ENCODE assay signal across 9 mouse cellular contexts in genomic region chr11:77456866-77457265, GRCm38 (mm10). TPM values are rescaled to one million over a fixed set of nuclear protein-coding genes. Genes with fewer than 3 reads are reported as not detected.
A peak's percentile ranks its signal among the peaks of the same experiment; 100 is the strongest.
DNase-seq lines count a peak whose midpoint lies in the region; ATAC-seq and TF ChIP-seq lines count a peak whose summit lies in the region.
"Had no signal": no experiment of that assay in that cellular context is flagged by ENCODE, and none has a peak within 500 bp of the region (broad histone marks: within the 10 kb centered on the region; RNA-seq: fewer than 3 reads in every experiment).

No protein-coding gene starts in this region.

- H3K4me2 ChIP-seq in kidney, embryonic 16.5 days (replicated peaks; ENCODE audit: low read depth, low read length): no peak overlapping the region
- no peak overlapping the region for H3K4me2 ChIP-seq in heart, postnatal 0 days (ENCODE audit: low read depth, low read length)
- H3K4me2 ChIP-seq: hindbrain, embryonic 14.5 days had no signal

- H3K4me3 ChIP-seq in cerebellum, adult 2 months (replicated peaks; ENCODE audit: insufficient read depth, low read depth, low read length): no peak overlapping the region
- H3K4me3 ChIP-seq in kidney, embryonic 16.5 days (ENCODE audit: low read length): no peak overlapping the region
- no peak overlapping the region for H3K4me3 ChIP-seq in heart, postnatal 0 days (ENCODE audit: low read depth, low read length)

- DNase-seq in cerebellum, adult 2 months: peak; percentile 52 to 71
- DNase-seq in kidney, adult 18-20 months: peak; percentile 20
- peak; percentile 57 for DNase-seq in adipocyte (ENCODE audit: low spot score)
- DNase-seq in heart, postnatal 0 days (ENCODE audit: low spot score): no peak
- no peak for DNase-seq in thymus, postnatal 4 days
- no peak for DNase-seq in left cerebral cortex, postnatal 10 days (ENCODE audit: extremely low spot score in 1 of 2, low spot score in 2 of 2)

- no peak overlapping the region for H3K27ac ChIP-seq in cerebellum, adult 2 months (ENCODE audit: insufficient read depth, low read length)
- H3K27ac ChIP-seq in kidney, embryonic 16.5 days (ENCODE audit: low read length): no peak overlapping the region
- peak overlapping the region; percentile 58 for H3K27ac ChIP-seq in heart, postnatal 0 days (ENCODE audit: low read depth)
- H3K27ac ChIP-seq: hindbrain, embryonic 14.5 days had no signal

- no peak for TF ChIP-seq EP300 in heart, postnatal 0 days (IDR thresholded peaks at IDR 0.05; ENCODE audit: low read depth)

- 12% methylated on average over 6 of the region's 6 CpGs for WGBS in cerebellum, adult 2 months
- 74% methylated on average over 6 of the region's 6 CpGs for WGBS in kidney, embryonic 16.5 days
- 24% methylated on average over 6 of the region's 6 CpGs for WGBS in heart, postnatal 0 days

- no peaks in the 10 kb centered on the region for H3K27me3 ChIP-seq in cerebellum, adult 2 months (ENCODE audit: control insufficient read depth, insufficient read depth, low read length)
- H3K27me3 ChIP-seq in kidney, embryonic 16.5 days (ENCODE audit: insufficient read depth, low read length): peaks cover 12% of the 10 kb centered on the region; the same call in 1 of the 2 replicates
- no peaks in the 10 kb centered on the region for H3K27me3 ChIP-seq in heart, postnatal 0 days (ENCODE audit: control insufficient read depth, insufficient read depth, low read length)

- peaks cover 8% of the 10 kb centered on the region for H3K4me1 ChIP-seq in cerebellum, adult 2 months (ENCODE audit: control insufficient read depth, insufficient read depth, low read length)
- peaks cover 2% of the 10 kb centered on the region; the same call in 1 of the 2 replicates for H3K4me1 ChIP-seq in kidney, embryonic 16.5 days (ENCODE audit: insufficient read depth, low read length)
- peaks cover 4% of the 10 kb centered on the region; the same call in 1 of the 2 replicates for H3K4me1 ChIP-seq in heart, postnatal 0 days (ENCODE audit: control insufficient read depth, insufficient read depth)

- no peak; the same call in 1 of the 2 replicates for ATAC-seq in cerebellum, adult (ENCODE audit: insufficient number of reproducible peaks, low FRiP score, low TSS enrichment)
- no peak for ATAC-seq in kidney, embryonic 16.5 days (ENCODE audit: low FRiP score, low TSS enrichment)
- peak; percentile 59 for ATAC-seq in heart, postnatal 0 days (ENCODE audit: insufficient read depth, low read depth)

- H3K36me3 ChIP-seq in kidney, embryonic 16.5 days (ENCODE audit: insufficient read depth, low read length): peaks cover 15% of the 10 kb centered on the region; the same call in 1 of the 2 replicates
- H3K36me3 ChIP-seq in heart, postnatal 0 days (replicated peaks; ENCODE audit: control insufficient read depth, insufficient read depth, low read length): peaks cover 39% of the 10 kb centered on the region

- no peak for TF ChIP-seq CTCF in cerebellum, adult 2 months (IDR thresholded peaks at IDR 0.05; ENCODE audit: borderline replicate concordance, insufficient read depth, low read depth, low read length)
- TF ChIP-seq CTCF in heart, postnatal 0 days (IDR thresholded peaks at IDR 0.05; ENCODE audit: low read depth): no peak

- intact Hi-C loops in left cerebral cortex, postnatal 10 days (cut with DNase I): no loop called here

- H3K9ac ChIP-seq in kidney, embryonic 16.5 days (replicated peaks; ENCODE audit: low read length): no peak overlapping the region
- H3K9ac ChIP-seq in heart, postnatal 0 days (replicated peaks; ENCODE audit: low read depth, low read length): no peak overlapping the region
- H3K9ac ChIP-seq: hindbrain, embryonic 14.5 days had no signal

- no peaks in the 10 kb centered on the region for H3K9me3 ChIP-seq in kidney, embryonic 16.5 days (ENCODE audit: low read length)
- no peaks in the 10 kb centered on the region for H3K9me3 ChIP-seq in heart, postnatal 0 days (replicated peaks; ENCODE audit: control insufficient read depth, low read length)

- no peak for TF ChIP-seq POLR2A in cerebellum, adult 2 months (IDR thresholded peaks at IDR 0.05; ENCODE audit: borderline replicate concordance, insufficient read depth, low read length)

RNA-seq across cellular contexts. Expression of gene Coro6, which starts 5.3 kb away (rescaled TPM):
- 134 and 148 TPM in 2 replicates for polyA plus RNA-seq in cerebellum, adult 2 months (2012; rRNA removed)
- 0.25 and 0.51 TPM in 2 replicates for polyA plus RNA-seq in kidney, embryonic 16.5 days (2015; fragmentation: Nextera tagmentation; extraction: Ambion mirVana)
- total RNA-seq in heart, postnatal 0 days (2014; rRNA removed; ENCODE audit: low replicate concordance): 45.8 and 46.2 TPM in 2 replicates
- polyA plus RNA-seq in heart, postnatal 0 days (2015; fragmentation: Nextera tagmentation; extraction: Ambion mirVana): 30.1 and 31.1 TPM in 2 replicates
- 10 to 100 TPM; 18.4 to 21.1 TPM for total RNA-seq in left cerebral cortex, postnatal 10 days (2021)

RNA-seq across cellular contexts. Expression of gene Ankrd13b, which starts 32.6 kb away (rescaled TPM):
- 106 and 114 TPM in 2 replicates for polyA plus RNA-seq in cerebellum, adult 2 months (2012; rRNA removed)
- polyA plus RNA-seq in kidney, embryonic 16.5 days (2015; fragmentation: Nextera tagmentation; extraction: Ambion mirVana): 3.5 and 4.0 TPM in 2 replicates
- total RNA-seq in heart, postnatal 0 days (2014; rRNA removed; ENCODE audit: low replicate concordance): 6.4 and 9.9 TPM in 2 replicates
- polyA plus RNA-seq in heart, postnatal 0 days (2015; fragmentation: Nextera tagmentation; extraction: Ambion mirVana): 2.6 and 2.7 TPM in 2 replicates
- 100 to 1,000 TPM; 149 to 152 TPM for total RNA-seq in left cerebral cortex, postnatal 10 days (2021)

RNA-seq across cellular contexts. Expression of gene Git1, which starts 36.5 kb away (rescaled TPM):
- 106 and 110 TPM in 2 replicates for polyA plus RNA-seq in cerebellum, adult 2 months (2012; rRNA removed)
- 9.7 and 13.0 TPM in 2 replicates for polyA plus RNA-seq in kidney, embryonic 16.5 days (2015; fragmentation: Nextera tagmentation; extraction: Ambion mirVana)
- 57.7 and 63.4 TPM in 2 replicates for total RNA-seq in heart, postnatal 0 days (2014; rRNA removed; ENCODE audit: low replicate concordance)
- 5.5 and 6.2 TPM in 2 replicates for polyA plus RNA-seq in heart, postnatal 0 days (2015; fragmentation: Nextera tagmentation; extraction: Ambion mirVana)
- 100 to 1,000 TPM; 138 to 142 TPM for total RNA-seq in left cerebral cortex, postnatal 10 days (2021)

RNA-seq across cellular contexts. Expression of gene Abhd15, which starts 58.1 kb away (rescaled TPM):
- 0.98 and 1.0 TPM in 2 replicates for polyA plus RNA-seq in cerebellum, adult 2 months (2012; rRNA removed)
- polyA plus RNA-seq in kidney, embryonic 16.5 days (2015; fragmentation: Nextera tagmentation; extraction: Ambion mirVana): 2.0 and 2.2 TPM in 2 replicates
- 2.1 and 4.4 TPM in 2 replicates for total RNA-seq in heart, postnatal 0 days (2014; rRNA removed; ENCODE audit: low replicate concordance)
- 0.86 and 1.2 TPM in 2 replicates for polyA plus RNA-seq in heart, postnatal 0 days (2015; fragmentation: Nextera tagmentation; extraction: Ambion mirVana)
- 1 to 10 TPM in 1 of 2 experiments, under 1 TPM in 1; 0.85 to 1.7 TPM for total RNA-seq in left cerebral cortex, postnatal 10 days (2021)

RNA-seq across cellular contexts. Expression of gene Trp53i13, which starts 58.9 kb away (rescaled TPM):
- polyA plus RNA-seq in cerebellum, adult 2 months (2012; rRNA removed): 11.6 and 12.8 TPM in 2 replicates
- 34.1 and 36.1 TPM in 2 replicates for polyA plus RNA-seq in kidney, embryonic 16.5 days (2015; fragmentation: Nextera tagmentation; extraction: Ambion mirVana)
- total RNA-seq in heart, postnatal 0 days (2014; rRNA removed; ENCODE audit: low replicate concordance): 13.3 and 14.5 TPM in 2 replicates
- 22.5 and 23.8 TPM in 2 replicates for polyA plus RNA-seq in heart, postnatal 0 days (2015; fragmentation: Nextera tagmentation; extraction: Ambion mirVana)
- 1 to 10 TPM; 3.3 to 3.8 TPM for total RNA-seq in left cerebral cortex, postnatal 10 days (2021)

Comparison
In these comparisons a context has a peak if more than half of its experiments do, and no peak if none do; other contexts are left out.
1. DNase-seq: peak in cerebellum, adult 2 months (2 of 2), kidney, adult 18-20 months (single experiment) and adipocyte (single experiment); none in heart, postnatal 0 days (single experiment), thymus, postnatal 4 days (single experiment) and left cerebral cortex, postnatal 10 days (0 of 2).
2. RNA of gene Coro6, which starts 5.3 kb away (polyA plus RNA-seq): 134 to 148 TPM in cerebellum, adult 2 months and 30.1 to 31.1 TPM in heart, postnatal 0 days; 0.25 to 0.51 TPM in kidney, embryonic 16.5 days; every median in the first group is over 10 times any median in the second.
3. RNA of gene Ankrd13b, which starts 32.6 kb away (polyA plus RNA-seq): 106 to 114 TPM in cerebellum, adult 2 months; 3.5 to 4.0 TPM in kidney, embryonic 16.5 days and 2.6 to 2.7 TPM in heart, postnatal 0 days; every median in the first group is over 10 times any median in the second.